Mouse (Mus musculus) liver, adult 2 months (tissue): ENCODE measurements at regions not wholly inside any gene's neighbourhood (a gene's known extent, or its start where the extent isn't known, plus 50 kb on each side); places are given as distances from the start of the nearest gene placed in this dataset.
A peak's percentile ranks its signal among the peaks of the same experiment; 100 is the strongest.

Experiments used
- DNase-seq: peaks from one replicate; pipeline ENCODE4 v3.0.0-alpha.2; 2011; ENCODE audit warnings: low read depth, low spot score; ENCODE audit errors: extremely low read depth
- H3K27ac ChIP-seq: fragments of 200-500 bp; replicated peaks from 2 replicates; pipeline ENCODE4 v1.5.1; 2012; ENCODE audit warnings: low read depth, mild to moderate bottlenecking, control low read depth, inconsistent platforms, low read length; ENCODE audit not compliant: insufficient read depth
- H3K27me3 ChIP-seq: fragments of 200-500 bp; 2 replicates; pipeline ENCODE4 v1.6.1; 2012; ENCODE audit warnings: mild to moderate bottlenecking, moderate library complexity, low read length, inconsistent platforms; ENCODE audit not compliant: control insufficient read depth, insufficient read depth
- H3K36me3 ChIP-seq: fragments of 200-500 bp; 2 replicates; pipeline ENCODE4 v1.6.1; 2012; ENCODE audit warnings: low read length, inconsistent platforms; ENCODE audit not compliant: control insufficient read depth, insufficient read depth
- H3K4me1 ChIP-seq: fragments of 200-500 bp; 2 replicates; pipeline ENCODE4 v1.6.1; 2011; ENCODE audit warnings: low read length; ENCODE audit not compliant: control insufficient read depth, insufficient read depth
- H3K4me3 ChIP-seq: fragments of 200-500 bp; 2 replicates; pipeline ENCODE4 v1.5.1; 2011; ENCODE audit warnings: low read depth, mild to moderate bottlenecking, control low read depth, low read length, moderate library complexity; ENCODE audit not compliant: insufficient read depth
- H3K79me2 ChIP-seq: fragments of 200-500 bp; 2 replicates; pipeline ENCODE4 v1.6.1; 2012; ENCODE audit warnings: inconsistent platforms, mild to moderate bottlenecking, low read length, moderate library complexity; ENCODE audit not compliant: control insufficient read depth, insufficient read depth
- H3K9ac ChIP-seq: fragments of 200-500 bp; 2 replicates; pipeline ENCODE4 v1.6.1; 2012; ENCODE audit warnings: low read depth, mild to moderate bottlenecking, control low read depth, inconsistent platforms, low read length
- CTCF ChIP-seq: fragments of 200-500 bp; IDR thresholded peaks from 2 replicates; pipeline ENCODE4 v1.5.1; 2011; ENCODE audit warnings: low read depth, low read length, control low read depth
- POLR2A ChIP-seq: fragments of 200-500 bp; IDR thresholded peaks from 2 replicates; pipeline ENCODE4 v1.6.1; 2011; ENCODE audit warnings: low read length, control low read depth; ENCODE audit not compliant: insufficient read depth; ENCODE audit errors: extremely low read depth
- WGBS: fragments of 180-500 bp; shearing (Covaris S2); methylation state at CpG from one replicate; pipeline ENCODE4 v1.1.7; 2018; 5-methylcytosine and 5-hydroxymethylcytosine counted together

DNA sequence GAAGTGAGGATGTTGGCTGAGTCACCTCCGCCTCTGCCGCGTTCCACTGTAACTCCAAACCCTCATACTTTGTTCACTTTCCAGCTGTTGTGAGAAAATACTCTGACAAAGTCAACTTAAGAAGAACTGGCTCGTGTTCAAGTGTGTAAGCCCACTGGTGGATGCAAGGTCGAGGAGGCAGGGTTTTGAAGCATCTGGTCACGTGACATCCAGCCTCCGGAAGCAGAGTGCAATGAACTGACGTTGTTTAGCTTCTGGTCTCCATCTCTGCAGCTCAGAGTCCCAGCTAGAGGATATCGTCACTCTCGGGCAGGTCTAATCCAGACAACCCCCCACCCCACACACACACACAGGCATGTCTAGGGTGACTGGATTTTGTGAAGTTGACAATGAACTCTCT lies 140.1 kb downstream of the Kcnk1 start:
- peak; percentile 6 for DNase-seq
- Histone ChIP-seq H3K9ac (no peak overlapping the region), H3K4me1 (no peaks in the 10 kb centered on the region), H3K79me2 (no peaks in the 10 kb centered on the region), H3K27ac (no peak overlapping the region), H3K36me3 (no peaks in the 10 kb centered on the region), H3K4me3 (no peak overlapping the region), H3K27me3 (peaks cover 16% of the 10 kb centered on the region)
- no peak for TF ChIP-seq POLR2A
- TF ChIP-seq CTCF = no peak
- 50% methylated on average over 10 of the region's 10 CpGs for WGBS

DNA sequence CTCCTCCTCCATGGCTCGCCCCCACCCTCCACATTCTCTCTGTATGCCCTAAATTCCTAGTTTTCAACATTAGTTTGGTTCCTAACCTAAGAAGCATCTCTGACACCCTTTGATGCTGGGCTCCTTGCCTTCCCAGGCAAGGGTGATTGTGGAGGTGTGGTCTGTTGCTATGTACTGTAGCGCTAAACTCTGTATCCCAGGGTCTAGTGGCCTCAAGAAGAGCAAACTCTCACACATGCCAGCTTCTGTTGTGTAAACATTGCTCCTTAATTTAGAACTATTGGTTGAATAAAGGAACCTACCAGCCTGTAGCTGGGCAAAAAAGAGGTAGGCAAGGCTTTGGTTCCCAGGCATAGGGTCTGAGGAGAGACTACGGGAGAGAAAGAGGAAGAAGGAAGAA lies 140.6 kb downstream of the Kcnk1 start:
- WGBS = 41% methylated on average over 3 of the region's 3 CpGs

DNA sequence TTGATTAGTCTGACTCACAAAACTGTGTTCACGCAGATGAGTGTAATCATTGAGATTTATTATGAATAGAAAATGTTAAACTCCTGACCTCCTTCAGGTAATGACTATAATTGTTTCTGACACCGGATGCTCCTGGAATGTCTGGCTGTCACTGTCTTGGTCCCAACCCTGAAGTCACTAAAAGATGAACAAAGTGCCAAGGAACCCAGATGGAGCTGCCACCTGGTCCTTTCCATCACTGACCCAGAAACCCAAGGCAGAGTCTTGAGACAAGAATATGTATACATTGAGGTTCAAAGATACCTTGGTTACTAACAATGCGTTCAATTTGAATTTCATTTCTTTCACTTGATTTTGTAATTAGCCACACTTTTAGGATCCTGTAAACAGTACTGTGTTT lies 142.0 kb downstream of the Kcnk1 start:
- Histone ChIP-seq H3K4me1 (no peaks in the 10 kb centered on the region), H3K4me3 (no peak overlapping the region), H3K27ac (no peak overlapping the region), H3K79me2 (no peaks in the 10 kb centered on the region), H3K27me3 (peaks cover 16% of the 10 kb centered on the region), H3K9ac (no peak overlapping the region), H3K36me3 (no peaks in the 10 kb centered on the region)
- no peak for DNase-seq
- WGBS = 93% methylated on average over 3 of the region's 3 CpGs
- no peak for TF ChIP-seq CTCF
- no peak for TF ChIP-seq POLR2A

More for the DNA sequence above, 140.6 kb downstream of the Kcnk1 start:
- no peaks in the 10 kb centered on the region for H3K36me3 ChIP-seq
- no peak overlapping the region for H3K4me3 ChIP-seq
- H3K27ac ChIP-seq = no peak overlapping the region
- H3K79me2 ChIP-seq = no peaks in the 10 kb centered on the region
- no peaks in the 10 kb centered on the region for H3K4me1 ChIP-seq
- H3K27me3 ChIP-seq = peaks cover 16% of the 10 kb centered on the region
- no peak for DNase-seq
- TF ChIP-seq POLR2A = no peak
- TF ChIP-seq CTCF = no peak
- no peak overlapping the region for H3K9ac ChIP-seq

DNA sequence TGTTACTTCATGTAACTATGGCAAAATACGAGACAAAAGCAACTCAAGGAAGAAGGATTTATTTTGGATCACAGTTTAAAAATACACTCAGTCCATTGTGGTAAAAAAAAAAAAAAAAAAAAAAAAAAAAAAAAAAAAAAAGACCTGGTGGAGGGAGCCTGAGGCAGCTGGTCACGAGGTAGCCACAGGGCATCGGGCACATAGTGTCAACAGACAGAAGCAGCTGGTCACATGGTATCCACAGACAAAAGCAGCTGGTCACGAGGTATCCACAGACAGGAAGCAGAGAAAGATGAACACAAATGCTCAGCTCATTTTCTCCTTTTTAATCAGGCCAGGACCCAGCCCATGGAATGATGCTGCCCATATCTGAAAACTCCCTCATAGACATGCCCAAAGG lies 142.5 kb downstream of the Kcnk1 start:
- H3K27ac ChIP-seq = no peak overlapping the region
- H3K4me1 ChIP-seq = no peaks in the 10 kb centered on the region
- no peak for TF ChIP-seq CTCF
- no peak for TF ChIP-seq POLR2A
- DNase-seq = no peak
- no peaks in the 10 kb centered on the region for H3K79me2 ChIP-seq
- H3K9ac ChIP-seq = no peak overlapping the region
- 69% methylated on average over 4 of the region's 4 CpGs for whole genome bisulfite sequencing
- no peak overlapping the region for H3K4me3 ChIP-seq
- peaks cover 16% of the 10 kb centered on the region for H3K27me3 ChIP-seq
- no peaks in the 10 kb centered on the region for H3K36me3 ChIP-seq

DNA sequence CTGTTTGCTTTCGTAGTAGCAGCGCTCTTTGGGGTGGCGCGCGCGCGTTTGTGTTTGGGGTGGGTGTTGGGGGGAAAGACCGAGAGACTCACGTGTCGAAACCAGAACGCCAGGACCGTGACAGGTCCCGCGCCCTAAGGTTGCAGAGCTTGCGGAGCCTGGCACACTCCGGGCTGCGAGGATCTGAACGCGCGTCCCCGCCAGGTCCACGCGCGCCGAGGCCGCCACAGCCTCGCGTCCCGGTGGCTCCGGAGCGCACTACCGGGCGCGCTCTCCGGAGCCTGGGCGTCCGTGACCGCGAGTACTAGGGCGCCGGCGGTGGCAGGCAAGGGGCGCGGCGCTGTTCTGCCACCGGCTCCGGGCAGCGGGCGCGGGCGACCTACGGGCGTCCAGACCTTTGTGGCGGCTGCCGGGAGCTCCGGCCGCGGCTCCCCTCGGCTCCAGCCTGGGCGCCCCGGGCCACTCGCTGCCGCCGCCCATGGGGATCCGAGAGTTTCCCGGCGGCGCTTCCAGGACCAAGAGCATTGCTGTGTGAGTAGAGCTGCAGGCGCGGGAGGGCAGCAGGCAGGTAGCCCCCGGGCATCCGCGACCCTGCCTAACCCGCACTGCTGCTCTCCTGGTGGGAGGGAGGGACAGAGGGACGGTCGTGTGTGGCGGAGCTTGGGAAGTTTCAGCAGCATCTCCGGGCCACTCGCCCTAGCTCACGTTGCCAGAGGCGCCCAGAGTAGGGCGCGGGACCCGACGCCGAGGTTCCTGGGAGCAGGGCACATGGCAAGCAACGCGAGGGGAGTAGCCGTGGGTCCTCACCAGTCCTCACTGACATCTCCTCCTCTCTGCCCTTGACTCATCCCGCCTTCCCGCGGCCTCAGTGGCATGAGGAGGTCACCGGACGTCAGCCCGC lies 143.9 kb downstream of the Kcnk1 start:
- no peak overlapping the region for H3K27ac ChIP-seq
- no peak for DNase-seq
- TF ChIP-seq POLR2A (no peak), CTCF (no peak)
- peaks cover 10% of the 10 kb centered on the region for H3K27me3 ChIP-seq
- no peaks in the 10 kb centered on the region for H3K4me1 ChIP-seq
- no peaks in the 10 kb centered on the region for H3K79me2 ChIP-seq
- no peaks in the 10 kb centered on the region for H3K36me3 ChIP-seq
- no peak overlapping the region for H3K4me3 ChIP-seq
- WGBS = 2% methylated on average over 93 of the region's 95 CpGs
- H3K9ac ChIP-seq = no peak overlapping the region

DNA sequence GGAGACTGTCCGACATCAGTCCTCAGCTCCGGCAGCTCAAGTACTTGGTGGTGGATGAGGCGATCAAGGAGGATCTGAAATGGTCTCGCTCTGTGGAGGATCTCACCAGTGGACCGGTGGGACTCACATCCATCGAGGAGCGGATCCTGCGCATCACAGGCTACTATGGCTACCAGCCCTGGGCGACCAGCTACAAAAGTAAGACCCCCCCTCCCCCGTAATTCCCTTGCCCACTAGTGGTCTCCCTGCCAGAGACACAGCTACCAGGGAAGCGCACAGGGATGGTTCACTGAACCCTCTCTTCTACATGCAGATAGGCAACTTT lies 144.5 kb downstream of the Kcnk1 start:
- Histone ChIP-seq H3K27ac (no peak overlapping the region), H3K36me3 (no peaks in the 10 kb centered on the region), H3K9ac (no peak overlapping the region), H3K4me1 (no peaks in the 10 kb centered on the region), H3K79me2 (no peaks in the 10 kb centered on the region), H3K27me3 (peaks cover 10% of the 10 kb centered on the region), H3K4me3 (no peak overlapping the region)
- DNase-seq = no peak
- 32% methylated on average over 11 of the region's 11 CpGs for WGBS
- TF ChIP-seq CTCF (no peak), POLR2A (no peak)
